Mouse (Mus musculus) embryonic facial prominence, embryonic 11.5 days (tissue): ENCODE data around the gene Gtpbp6. TPM values are rescaled to one million over a fixed set of nuclear protein-coding genes. Genes with fewer than 3 reads are reported as not detected.

ENCODE experiments used
- polyA plus RNA-seq: library from polyadenylated mRNA; unstranded; fragments of >200 nt; fragmentation: Nextera tagmentation; extraction: Ambion mirVana; gene quantifications from 2 replicates; pipeline ENCODE4 v1.2.1, GENCODE M21; 2014

Gtpbp6 gene
- polyA plus RNA-seq, 1 experiment from 2014 or later = 20.9 TPM

Other genes starting within 250 kb of the Gtpbp6 start
- gene Gm15446, start 184.8 kb downstream of the Gtpbp6 start, polyA plus RNA-seq = 0.35 and 0.98 TPM in 2 replicates
- gene Zfp932, start 111.7 kb downstream of the Gtpbp6 start, polyA plus RNA-seq = 22.3 and 26.7 TPM in 2 replicates
- 4.5 and 7.1 TPM in 2 replicates for gene Gm17655, start 35.7 kb downstream of the Gtpbp6 start, polyA plus RNA-seq
- gene Gm35315, start 13.8 kb downstream of the Gtpbp6 start, polyA plus RNA-seq = 1.3 and 1.5 TPM in 2 replicates
- gene Plcxd1, start 8.2 kb downstream of the Gtpbp6 start, polyA plus RNA-seq = 0.27 and 0.39 TPM in 2 replicates
- 4.5 and 4.8 TPM in 2 replicates for gene Zfp605, start 1.9 kb upstream of the Gtpbp6 start, polyA plus RNA-seq
- 46.2 and 47.7 TPM in 2 replicates for gene Chfr, start 27.6 kb upstream of the Gtpbp6 start, polyA plus RNA-seq
- gene Golga3, start 68.5 kb upstream of the Gtpbp6 start, polyA plus RNA-seq = 21.1 and 21.9 TPM in 2 replicates
- 44.8 and 46.1 TPM in 2 replicates for gene Ankle2, start 122.8 kb upstream of the Gtpbp6 start, polyA plus RNA-seq
- 83.6 and 86.2 TPM in 2 replicates for gene Pgam5, start 161.7 kb upstream of the Gtpbp6 start, polyA plus RNA-seq
- 7.8 and 9.7 TPM in 2 replicates for gene Pxmp2, start 178.0 kb upstream of the Gtpbp6 start, polyA plus RNA-seq
- gene Pole, start 178.1 kb upstream of the Gtpbp6 start, polyA plus RNA-seq = 41.0 and 46.1 TPM in 2 replicates
- gene P2rx2, start 235.0 kb upstream of the Gtpbp6 start, polyA plus RNA-seq = 1.00 and 2.0 TPM in 2 replicates
- gene Lrcol1, start 236.5 kb upstream of the Gtpbp6 start, polyA plus RNA-seq = not detected in 2 replicates